Mouse (Mus musculus) hindbrain, postnatal 0 days (tissue): Measurements from ENCODE around the gene Slc17a5. TPM values are rescaled to one million over a fixed set of nuclear protein-coding genes. Genes with fewer than 3 reads are reported as not detected.

Source experiments
- ATAC-seq: fragments of 200-750 bp; cut with Nextera tagmentation; 2 replicates; pipeline ENCODE4 v1.8.0; 2017; ENCODE audit warnings: mild to moderate bottlenecking, moderate TSS enrichment, moderate library complexity
- DNase-seq: peaks from one replicate; pipeline ENCODE4 v3.0.0-alpha.2; 2015; ENCODE audit warnings: low spot score
- H3K27ac ChIP-seq: fragments of 300-500 bp; sonication (generic); 2 replicates; pipeline ENCODE4 v1.5.1; 2014; ENCODE audit warnings: mild to moderate bottlenecking
- H3K27me3 ChIP-seq: fragments of 300-500 bp; sonication (generic); 2 replicates; pipeline ENCODE4 v1.6.1; 2014; ENCODE audit warnings: low read length, mixed read lengths; ENCODE audit not compliant: insufficient read depth
- H3K36me3 ChIP-seq: fragments of 300-500 bp; sonication (generic); 2 replicates; pipeline ENCODE4 v1.6.1; 2014; ENCODE audit warnings: low read length, mixed read lengths; ENCODE audit not compliant: insufficient read depth
- H3K4me1 ChIP-seq: fragments of 300-500 bp; sonication (generic); 2 replicates; pipeline ENCODE4 v1.6.1; 2014; ENCODE audit warnings: antibody characterized with exemption, low read length, mixed read lengths; ENCODE audit not compliant: insufficient read depth
- H3K4me2 ChIP-seq: fragments of 300-500 bp; sonication (generic); 2 replicates; pipeline ENCODE4 v1.6.1; 2014; ENCODE audit warnings: low read depth, mild to moderate bottlenecking, low read length, moderate library complexity, mixed read lengths
- H3K4me3 ChIP-seq: fragments of 300-500 bp; sonication (generic); 2 replicates; pipeline ENCODE4 v1.5.1; 2014; ENCODE audit warnings: low read length
- H3K9ac ChIP-seq: fragments of 300-500 bp; sonication (generic); replicated peaks from 2 replicates; pipeline ENCODE4 v1.6.1; 2014; ENCODE audit warnings: mild to moderate bottlenecking, low read length, moderate library complexity, mixed read lengths
- H3K9me3 ChIP-seq: fragments of 300-500 bp; sonication (generic); 2 replicates; pipeline ENCODE4 v1.6.1; 2016; ENCODE audit warnings: low read length, mixed read lengths
- CTCF ChIP-seq: IDR thresholded peaks from 2 replicates; pipeline ENCODE4 v1.5.1; 2016; ENCODE audit warnings: antibody characterized with exemption, control low read depth, low read depth
- WGBS: fragments of 180-500 bp; shearing (Covaris S2); extraction: QIAGEN DNeasy Blood & Tissue Kit; methylation state at CpG from one replicate; pipeline ENCODE4 v1.1.7; 2014; 5-methylcytosine and 5-hydroxymethylcytosine counted together
- polyA plus RNA-seq: library from polyadenylated mRNA; unstranded; fragments of >200 nt; fragmentation: Nextera tagmentation; extraction: Ambion mirVana; gene quantifications from 2 replicates; pipeline ENCODE4 v1.2.1, GENCODE M21; 2015
- total RNA-seq: library from RNA; depleted of rRNA; stranded (reverse); fragments of >200 nt; gene quantifications from 2 replicates; pipeline ENCODE4 v1.2.3, GENCODE M21; 2014

Slc17a5 gene
- total and polyA plus RNA-seq, 2 experiments from 2014 or later: 9.9 to 16.6 TPM

DNA sequence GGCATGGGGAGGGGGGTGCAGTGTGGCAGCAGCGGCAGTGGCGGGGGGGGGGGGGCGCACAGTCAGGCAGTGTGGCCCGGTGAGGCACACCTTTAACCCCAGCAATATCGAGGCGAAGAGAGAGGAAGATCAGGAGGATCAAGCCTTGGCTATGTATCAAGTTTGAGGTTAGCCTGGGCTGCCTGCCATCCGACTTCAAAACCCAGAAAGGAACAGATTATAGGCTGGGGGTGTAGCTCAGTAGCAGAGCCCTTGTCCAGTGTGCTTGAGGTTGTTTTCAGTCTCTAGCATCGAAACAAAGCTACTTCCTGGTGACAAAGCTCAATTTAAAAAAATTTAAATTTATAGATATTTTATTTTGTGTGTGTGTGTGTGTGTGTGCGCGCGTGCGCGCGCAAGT, 46.1 kb downstream of the Slc17a5 start:
- H3K4me2 ChIP-seq: no peak overlapping the region
- no peaks in the 10 kb centered on the region for H3K27me3 ChIP-seq
- no peak overlapping the region for H3K9ac ChIP-seq
- no peak overlapping the region for H3K27ac ChIP-seq
- no peaks in the 10 kb centered on the region for H3K9me3 ChIP-seq
- H3K4me3 ChIP-seq: no peak overlapping the region
- no peaks in the 10 kb centered on the region for H3K36me3 ChIP-seq
- H3K4me1 ChIP-seq: no peaks in the 10 kb centered on the region
- 94% methylated on average over 14 of the region's 14 CpGs for WGBS
- no peak for ATAC-seq
- no peak for TF ChIP-seq CTCF
- DNase-seq: no peak

DNA sequence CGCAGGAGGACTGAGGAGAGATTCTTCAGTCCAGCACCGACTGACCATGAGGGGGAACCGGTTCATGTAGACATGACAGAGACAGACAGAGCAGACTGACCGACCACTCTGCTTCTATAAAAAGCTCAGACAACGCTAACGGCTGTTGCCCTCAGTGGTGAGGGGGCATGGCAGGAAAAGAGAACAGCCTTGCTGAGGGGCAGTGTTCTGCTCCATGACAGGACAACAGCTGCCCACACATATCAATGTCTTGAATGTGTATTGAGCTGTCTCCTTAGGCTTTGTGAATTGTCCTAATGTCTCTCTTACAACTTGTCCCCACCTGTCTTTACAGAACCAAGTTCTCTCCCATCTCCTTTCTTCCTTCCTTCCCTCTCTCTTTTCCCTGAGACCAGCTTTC, 49.4 kb downstream of the Slc17a5 start:
- no peaks in the 10 kb centered on the region for H3K4me1 ChIP-seq
- no peak for ATAC-seq
- no peak overlapping the region for H3K27ac ChIP-seq
- no peaks in the 10 kb centered on the region for H3K36me3 ChIP-seq
- H3K4me2 ChIP-seq: no peak overlapping the region
- WGBS: 67% methylated on average over 6 of the region's 6 CpGs
- H3K4me3 ChIP-seq: no peak overlapping the region
- H3K9ac ChIP-seq: no peak overlapping the region
- no peaks in the 10 kb centered on the region for H3K9me3 ChIP-seq
- H3K27me3 ChIP-seq: no peaks in the 10 kb centered on the region
- no peak for TF ChIP-seq CTCF
- DNase-seq: no peak

DNA sequence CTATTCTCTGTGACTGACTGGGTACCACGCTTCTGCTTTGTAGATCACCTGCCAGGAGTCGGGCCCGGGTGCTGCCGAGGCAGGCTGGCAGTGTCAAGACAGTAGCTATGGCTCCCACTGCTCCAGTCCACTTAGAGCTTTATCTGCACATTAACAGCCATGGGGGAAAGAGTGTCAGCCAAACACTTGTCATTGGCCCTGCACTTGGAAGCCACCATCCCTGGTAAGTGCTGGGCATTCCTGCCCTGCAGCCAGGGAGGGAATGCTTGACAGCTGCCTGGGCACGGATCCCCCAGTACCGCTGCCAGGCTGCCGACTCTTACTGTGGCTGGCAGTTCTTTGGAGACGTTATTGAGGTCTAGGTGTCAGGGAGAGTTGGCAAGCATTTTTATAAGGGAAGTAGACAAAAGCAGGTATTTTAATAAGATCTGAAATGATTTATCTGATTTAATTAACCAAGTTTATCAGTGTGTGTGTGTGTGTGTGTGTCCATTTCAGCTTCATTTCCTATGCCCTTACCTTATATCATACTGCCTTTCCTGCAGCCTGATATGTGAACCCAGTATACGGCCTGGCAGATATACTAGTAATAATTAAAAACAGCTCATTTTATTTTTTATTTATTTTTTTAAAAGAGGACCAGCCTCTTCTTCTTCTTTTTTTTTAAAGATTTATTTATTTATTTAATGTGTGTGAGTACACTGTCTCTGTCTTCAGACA, 50.5 kb downstream of the Slc17a5 start:
- TF ChIP-seq CTCF: no peak
- no peak overlapping the region for H3K9ac ChIP-seq
- no peak overlapping the region for H3K27ac ChIP-seq
- 42% methylated on average over 9 of the region's 9 CpGs for WGBS
- no peaks in the 10 kb centered on the region for H3K4me1 ChIP-seq
- no peaks in the 10 kb centered on the region for H3K36me3 ChIP-seq
- no peaks in the 10 kb centered on the region for H3K27me3 ChIP-seq
- H3K4me2 ChIP-seq: no peak overlapping the region
- no peak overlapping the region for H3K4me3 ChIP-seq
- DNase-seq (peak; percentile 76), ATAC-seq (peak; percentile 83)
- no peaks in the 10 kb centered on the region for H3K9me3 ChIP-seq

DNA sequence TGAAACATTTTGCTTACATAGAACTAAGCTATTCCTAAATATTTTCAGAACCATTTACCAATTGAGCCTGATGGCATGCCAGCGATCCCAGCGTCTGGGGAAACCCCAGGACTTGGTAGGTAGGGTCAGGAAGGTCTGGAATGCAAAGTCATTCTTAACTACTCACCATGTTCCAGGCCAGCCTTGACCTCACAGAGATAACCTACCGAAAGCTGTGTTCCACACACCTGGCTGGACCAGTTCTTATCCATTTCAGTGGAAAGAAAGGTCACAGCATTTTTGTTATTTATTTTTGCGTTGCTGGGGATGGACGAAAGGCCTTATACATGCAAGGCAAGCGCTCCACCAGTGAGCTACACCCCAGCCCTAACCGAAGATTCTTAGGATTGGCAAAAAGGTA, 53.2 kb downstream of the Slc17a5 start:
- no peak overlapping the region for H3K9ac ChIP-seq
- ATAC-seq: no peak
- no peaks in the 10 kb centered on the region for H3K4me1 ChIP-seq
- H3K4me2 ChIP-seq: no peak overlapping the region
- no peaks in the 10 kb centered on the region for H3K27me3 ChIP-seq
- WGBS: 93% methylated on average over 7 of the region's 7 CpGs
- TF ChIP-seq CTCF: no peak
- no peaks in the 10 kb centered on the region for H3K36me3 ChIP-seq
- H3K27ac ChIP-seq: no peak overlapping the region
- no peak overlapping the region for H3K4me3 ChIP-seq
- DNase-seq: no peak
- no peaks in the 10 kb centered on the region for H3K9me3 ChIP-seq

DNA sequence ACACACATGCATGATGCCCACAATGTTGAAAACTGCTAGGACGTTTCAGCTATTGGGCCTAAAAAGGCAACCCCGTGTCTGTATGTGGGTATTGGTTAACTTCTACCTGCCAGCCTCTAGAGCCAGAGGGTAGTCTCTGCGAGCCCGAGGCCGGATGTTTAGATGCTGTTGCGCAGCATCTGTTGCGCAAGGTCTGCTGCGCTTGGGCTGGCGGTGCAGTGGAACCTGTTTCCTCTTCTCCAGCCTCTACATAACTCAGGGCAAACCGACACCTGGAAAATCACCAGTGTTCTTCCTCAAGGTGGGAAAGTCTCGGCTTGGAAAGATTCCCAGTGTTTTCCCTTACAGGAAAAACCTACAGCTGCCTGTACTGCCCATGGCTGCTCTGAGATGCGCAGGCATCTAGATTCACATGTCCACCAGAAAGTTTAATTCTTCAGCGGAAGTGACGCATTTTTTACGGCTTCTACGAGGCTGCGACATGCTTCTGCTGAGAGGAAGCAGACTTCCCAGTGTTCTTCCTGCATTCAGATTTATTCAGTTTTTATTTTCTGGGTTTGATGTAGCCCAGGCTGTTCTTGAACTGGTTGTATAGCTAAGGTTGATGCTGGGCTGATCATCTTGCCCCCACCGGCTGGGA, 54.4 kb downstream of the Slc17a5 start:
- 88% methylated on average over 18 of the region's 18 CpGs for WGBS

DNA sequence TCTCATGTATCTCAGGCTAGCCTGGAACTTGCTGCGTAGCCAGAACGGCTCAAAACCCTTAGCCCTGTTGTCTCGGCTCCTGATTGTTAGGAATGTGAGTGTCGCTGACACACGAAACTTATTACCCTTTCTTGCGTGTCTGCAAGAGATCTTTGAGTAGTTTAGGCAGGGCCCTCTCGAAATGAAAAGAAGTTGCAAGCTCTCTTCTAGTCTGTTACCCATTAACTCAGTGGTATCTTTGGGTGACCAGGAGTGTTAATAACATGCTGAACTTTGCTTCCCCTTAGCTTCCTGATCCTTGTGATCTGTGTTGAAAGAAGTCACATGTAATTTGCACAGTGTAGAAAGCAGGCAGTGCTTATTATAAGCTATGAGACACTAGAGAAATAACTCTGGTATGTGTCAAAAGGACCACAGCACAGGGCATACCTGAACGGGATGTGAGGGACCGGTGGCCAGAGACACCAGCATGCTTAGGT, 55.5 kb downstream of the Slc17a5 start:
- 72% methylated on average over 9 of the region's 9 CpGs for WGBS
- no peak overlapping the region for H3K4me3 ChIP-seq
- TF ChIP-seq CTCF: no peak
- no peaks in the 10 kb centered on the region for H3K36me3 ChIP-seq
- H3K27ac ChIP-seq: no peak overlapping the region
- no peak for DNase-seq
- H3K27me3 ChIP-seq: no peaks in the 10 kb centered on the region
- H3K4me2 ChIP-seq: no peak overlapping the region
- no peaks in the 10 kb centered on the region for H3K4me1 ChIP-seq
- ATAC-seq: no peak
- no peak overlapping the region for H3K9ac ChIP-seq
- H3K9me3 ChIP-seq: no peaks in the 10 kb centered on the region

More for the DNA sequence above, 54.4 kb downstream of the Slc17a5 start:
- Histone ChIP-seq H3K36me3 (no peaks in the 10 kb centered on the region), H3K9me3 (no peaks in the 10 kb centered on the region), H3K9ac (no peak overlapping the region), H3K27ac (no peak overlapping the region), H3K4me2 (no peak overlapping the region), H3K27me3 (no peaks in the 10 kb centered on the region), H3K4me1 (no peaks in the 10 kb centered on the region), H3K4me3 (no peak overlapping the region)
- ATAC-seq (no peak), DNase-seq (no peak)
- TF ChIP-seq CTCF: no peak

DNA sequence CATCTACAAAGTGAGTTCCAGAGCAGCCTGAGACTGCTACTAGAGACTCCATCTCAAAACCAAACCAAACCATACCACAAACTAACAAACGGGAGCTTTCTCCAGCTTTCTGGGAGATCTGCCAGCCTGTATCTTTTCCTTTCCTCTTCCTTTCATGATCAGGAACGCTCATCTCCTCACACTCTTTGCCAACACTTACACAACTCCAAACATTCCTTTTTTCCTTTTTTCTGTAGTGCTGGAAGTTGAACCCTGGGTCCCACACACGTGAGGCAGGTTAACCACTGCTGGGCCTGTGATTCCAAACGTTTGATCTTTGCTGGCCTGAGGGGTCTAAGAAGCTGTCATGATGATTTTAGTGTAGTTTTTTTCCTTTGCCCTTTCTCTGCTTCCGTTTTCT, 56.0 kb downstream of the Slc17a5 start:
- Histone ChIP-seq H3K9me3 (no peaks in the 10 kb centered on the region), H3K36me3 (no peaks in the 10 kb centered on the region), H3K4me3 (no peak overlapping the region), H3K4me2 (no peak overlapping the region), H3K4me1 (no peaks in the 10 kb centered on the region), H3K9ac (no peak overlapping the region), H3K27me3 (no peaks in the 10 kb centered on the region), H3K27ac (no peak overlapping the region)
- 51% methylated on average over 5 of the region's 5 CpGs for WGBS
- TF ChIP-seq CTCF: no peak
- ATAC-seq (no peak), DNase-seq (no peak)
